Mouse (Mus musculus) cerebellum, adult 18-20 months (tissue): ENCODE measurements around the gene Rnaseh2b.

ENCODE experiments used
- DNase-seq, 2 experiments: peaks; one replicate each; pipeline ENCODE4 v3.0.0; 2021

Gene Rnaseh2b

DNA sequence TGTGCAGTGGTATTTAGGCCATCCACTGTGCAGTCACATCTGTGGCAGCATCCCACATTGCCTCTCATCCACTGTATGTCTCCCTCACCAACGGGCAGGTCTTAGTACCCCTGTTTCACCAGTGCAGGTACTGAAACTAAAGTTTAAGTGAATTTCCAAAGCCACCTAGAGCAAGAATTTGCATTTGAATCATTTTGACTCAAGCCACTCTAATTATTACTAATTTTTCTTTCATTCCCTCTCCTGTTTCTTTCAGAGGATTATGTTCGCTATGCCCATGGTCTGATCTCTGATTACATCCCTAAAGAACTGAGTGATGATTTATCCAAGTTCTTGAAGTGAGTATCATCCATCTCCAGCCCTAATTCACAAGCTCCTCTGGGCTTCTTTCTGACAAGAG, 71.4 kb downstream of the Rnaseh2b start:
- no peak for DNase-seq

GRCm38 (mm10) chr14:62370819-62371218, 78.4 kb downstream of the Rnaseh2b start:
- no peak for DNase-seq

GRCm38 (mm10) chr14:62374001-62374400, 81.6 kb downstream of the Rnaseh2b start:
- DNase-seq, result no peak

- peak; percentile 25 for DNase-seq
Observed at GRCm38 (mm10) chr14:62375694-62376093, 83.3 kb downstream of the Rnaseh2b start.

- DNase-seq, result peak in 1 of 2 experiments; percentile 39
Observed at GRCm38 (mm10) chr14:62376115-62376514, 83.7 kb downstream of the Rnaseh2b start.

DNA sequence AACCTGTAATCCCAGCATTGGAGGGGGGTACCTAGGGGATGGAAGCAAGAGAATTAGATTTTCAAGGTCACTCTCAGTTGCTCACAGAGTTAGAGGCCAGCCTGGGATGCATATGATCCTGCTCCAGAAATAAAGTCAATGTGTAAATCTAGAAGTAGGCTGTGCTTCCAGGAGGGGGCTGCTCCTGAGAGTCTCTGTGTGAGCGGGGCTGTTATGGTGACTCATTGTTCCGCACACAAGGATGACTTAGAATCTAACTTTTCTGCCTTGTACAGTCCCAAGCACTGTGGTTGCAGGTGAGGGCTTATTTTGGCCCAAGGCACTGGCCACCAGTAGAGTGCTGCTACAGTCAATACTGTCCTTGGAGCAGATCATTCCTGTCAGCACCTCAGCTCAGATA, 87.0 kb downstream of the Rnaseh2b start:
- DNase-seq, result no peak

GRCm38 (mm10) chr14:62380606-62381005, 88.2 kb downstream of the Rnaseh2b start:
- DNase-seq, result no peak

- peak; percentile 9 to 22 for DNase-seq
Observed at GRCm38 (mm10) chr14:62383109-62383508, 90.7 kb downstream of the Rnaseh2b start.

GRCm38 (mm10) chr14:62383786-62384299, 91.5 kb downstream of the Rnaseh2b start:
- DNase-seq, result no peak

DNA sequence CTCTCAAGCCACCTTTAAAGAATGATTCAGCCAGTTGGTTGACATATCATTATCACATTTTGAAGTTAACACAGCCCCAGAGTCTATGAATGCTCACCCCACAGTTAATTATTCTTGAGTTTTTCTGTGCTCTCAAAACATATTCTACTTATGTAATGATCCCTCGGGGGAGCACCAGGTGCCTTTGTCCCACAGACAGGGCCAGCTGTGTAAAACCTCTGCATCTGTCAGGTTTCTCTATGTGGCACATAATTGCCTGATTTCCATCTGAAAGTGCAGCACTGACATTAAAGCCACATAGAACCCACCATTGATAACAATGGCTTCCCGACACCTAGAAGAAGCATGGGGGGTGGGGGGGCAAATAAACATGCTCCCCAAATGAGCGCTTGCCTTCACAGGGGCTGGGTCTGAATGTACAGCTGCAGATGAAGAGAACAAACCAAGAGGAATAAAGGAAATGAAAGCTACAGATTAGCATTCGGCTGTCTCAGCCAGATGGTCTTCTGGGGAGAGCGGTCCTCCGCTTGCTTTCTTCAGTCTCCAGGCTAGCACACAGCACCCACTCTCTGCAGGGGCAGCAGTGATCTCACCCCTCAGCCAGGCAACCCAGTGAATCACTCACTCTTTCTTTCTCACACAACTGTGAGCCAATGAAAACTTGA, 96.8 kb downstream of the Rnaseh2b start:
- DNase-seq, result peak; percentile 12 to 33

- DNase-seq, result peak; percentile 86 to 90
Observed at GRCm38 (mm10) chr14:62389729-62390536, 97.5 kb downstream of the Rnaseh2b start.

DNA sequence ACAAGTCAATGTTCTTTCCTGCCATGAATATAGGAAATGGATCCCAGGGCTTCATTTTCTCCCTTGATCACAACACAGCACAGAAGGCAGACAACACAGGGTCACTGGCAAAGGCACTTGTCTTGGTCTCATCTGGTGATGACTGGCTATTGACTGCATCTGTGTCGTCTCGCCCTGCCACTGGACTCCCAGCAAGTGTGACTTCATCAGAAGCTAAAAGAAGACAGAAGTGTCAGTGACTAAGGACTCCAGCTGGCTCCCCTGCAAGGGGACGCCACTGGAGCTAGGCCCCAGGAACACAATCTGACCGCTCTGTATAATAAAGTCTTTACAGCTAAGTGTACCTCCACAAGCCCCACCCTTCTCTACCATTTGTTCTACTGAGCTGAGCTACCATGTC, 100.4 kb downstream of the Rnaseh2b start:
- DNase-seq, result no peak

DNA sequence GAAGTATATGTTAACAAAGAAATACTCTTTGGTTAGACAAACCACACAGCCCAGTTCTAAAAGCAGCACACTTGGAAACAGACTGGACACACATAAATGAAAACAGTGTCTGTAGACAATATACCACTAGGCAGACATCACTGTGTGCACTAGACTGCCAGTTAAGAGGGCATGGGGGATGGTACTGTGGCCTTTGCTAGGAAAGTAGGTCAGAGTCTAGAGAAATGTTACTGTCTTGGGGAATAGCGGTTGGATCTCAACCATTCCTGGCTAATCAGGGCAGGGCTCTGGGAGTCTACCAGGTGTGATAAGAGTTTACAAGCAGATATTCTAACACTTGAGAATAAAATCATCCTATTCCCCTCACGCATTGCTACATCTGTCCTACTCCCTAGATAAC, 103.0 kb downstream of the Rnaseh2b start:
- DNase-seq, result no peak

GRCm38 (mm10) chr14:62416007-62416741, 123.8 kb downstream of the Rnaseh2b start:
- DNase-seq, result peak; percentile 35 to 51

DNA sequence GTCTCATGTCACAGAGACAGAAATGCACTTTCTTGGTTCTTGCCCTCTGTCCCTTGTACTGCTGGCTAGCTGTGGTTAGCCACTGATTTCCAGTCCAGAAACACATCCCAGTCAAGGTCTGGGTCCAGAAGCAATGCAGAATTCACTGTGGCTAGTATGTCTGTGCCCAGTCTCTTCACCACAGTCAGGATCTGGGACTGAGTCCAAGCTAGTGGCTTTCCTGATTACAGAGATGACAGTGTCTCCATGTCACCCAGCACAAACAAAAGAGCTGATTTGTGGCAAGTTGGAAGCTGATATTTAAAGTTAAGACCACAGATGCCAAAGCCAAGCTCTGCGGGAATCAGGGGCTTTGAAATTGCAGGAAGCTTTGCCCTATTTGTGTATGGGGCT, 124.3 kb downstream of the Rnaseh2b start:
- peak; percentile 48 to 68 for DNase-seq

DNA sequence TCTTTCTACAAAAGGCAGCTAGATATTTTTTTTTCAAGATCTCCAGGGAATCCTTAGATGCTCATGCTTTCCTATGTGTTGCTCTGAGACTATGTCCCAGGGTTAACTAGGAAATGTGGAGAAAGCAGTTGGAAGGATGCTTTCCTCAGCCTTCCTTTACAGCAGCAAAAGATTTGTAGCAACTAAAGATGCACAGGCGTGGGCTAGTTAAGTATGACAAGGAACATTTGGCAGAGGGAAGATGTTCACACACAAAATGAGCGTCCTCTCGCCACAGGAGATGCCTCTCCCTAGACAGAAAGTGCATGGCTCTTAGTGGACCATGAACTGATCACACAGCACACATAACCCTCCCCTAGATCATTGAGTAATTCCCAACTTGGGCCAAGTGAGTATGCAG, 125.1 kb downstream of the Rnaseh2b start:
- DNase-seq, result no peak

DNA sequence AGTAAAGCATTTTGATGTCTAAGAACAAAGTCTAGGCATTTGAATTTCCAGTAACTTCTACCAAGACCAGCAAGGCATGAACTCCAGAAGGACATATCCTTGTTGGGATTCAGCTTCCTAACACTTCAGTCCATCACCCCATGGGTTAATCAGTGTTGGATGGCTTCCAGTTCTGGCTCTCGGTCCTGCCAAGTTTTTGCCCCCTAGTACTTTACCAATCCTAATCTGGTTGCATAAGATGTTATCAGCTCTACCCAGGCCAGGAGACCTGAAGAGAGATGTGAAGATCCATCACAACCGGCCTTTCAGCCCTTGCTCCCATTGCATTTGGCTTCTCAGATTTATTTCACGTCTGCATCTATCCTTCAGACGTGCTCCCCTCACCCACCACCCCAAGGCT, 129.9 kb downstream of the Rnaseh2b start:
- no peak for DNase-seq
